In genomic region chr12:28816681-28817426, GRCm38 (mm10) we compare ENCODE assay signal across 11 mouse cellular contexts.
DNase-seq lines count a peak whose midpoint lies in the region; ATAC-seq lines count a peak whose summit lies in the region.
"Had no signal": no experiment of that assay in that cellular context is flagged by ENCODE, and none has a peak within 500 bp of the region (broad histone marks: within the 10 kb centered on the region; RNA-seq: fewer than 3 reads in every experiment).

No protein-coding gene starts in this region.

- no peaks in the 10 kb centered on the region for H3K27me3 ChIP-seq in liver, embryonic 12.5 days (replicated peaks)
- H3K27me3 ChIP-seq in forebrain, embryonic 14.5 days (replicated peaks; ENCODE audit: control insufficient read depth, insufficient read depth, low read length): peaks cover 11% of the 10 kb centered on the region
- no peaks in the 10 kb centered on the region for H3K27me3 ChIP-seq in limb, embryonic 12.5 days
- no peaks in the 10 kb centered on the region for H3K27me3 ChIP-seq in stomach, embryonic 16.5 days (ENCODE audit: control insufficient read depth, insufficient read depth, low read length)

- no peak overlapping the region for H3K4me2 ChIP-seq in liver, embryonic 12.5 days
- peak overlapping the region; percentile 27 for H3K4me2 ChIP-seq in forebrain, embryonic 14.5 days (ENCODE audit: low read length)
- H3K4me2 ChIP-seq in limb, embryonic 12.5 days: no peak overlapping the region
- no peak overlapping the region for H3K4me2 ChIP-seq in stomach, embryonic 16.5 days (ENCODE audit: low read depth, low read length)

- H3K9ac ChIP-seq in liver, embryonic 12.5 days: no peak overlapping the region
- H3K9ac ChIP-seq in forebrain, embryonic 14.5 days (ENCODE audit: low read length): peak overlapping the region; percentile 43
- no peak overlapping the region for H3K9ac ChIP-seq in limb, embryonic 12.5 days (replicated peaks)
- H3K9ac ChIP-seq in stomach, embryonic 16.5 days (ENCODE audit: low read length): no peak overlapping the region

- peaks cover 32% of the 10 kb centered on the region; the same call in 1 of the 2 replicates for H3K4me1 ChIP-seq in liver, embryonic 12.5 days
- peaks cover 26% of the 10 kb centered on the region for H3K4me1 ChIP-seq in forebrain, embryonic 14.5 days (ENCODE audit: control insufficient read depth, insufficient read depth, low read length)
- peaks cover 14% of the 10 kb centered on the region for H3K4me1 ChIP-seq in limb, embryonic 12.5 days (replicated peaks)
- H3K4me1 ChIP-seq in stomach, embryonic 16.5 days (ENCODE audit: control insufficient read depth, insufficient read depth, low read length): peaks cover 8% of the 10 kb centered on the region; the same call in 1 of the 2 replicates

- H3K36me3 ChIP-seq in liver, embryonic 12.5 days: no peaks in the 10 kb centered on the region
- H3K36me3 ChIP-seq in forebrain, embryonic 14.5 days (ENCODE audit: control insufficient read depth, insufficient read depth, low read length): no peaks in the 10 kb centered on the region
- no peaks in the 10 kb centered on the region for H3K36me3 ChIP-seq in limb, embryonic 12.5 days
- H3K36me3 ChIP-seq in stomach, embryonic 16.5 days (ENCODE audit: control insufficient read depth, insufficient read depth, low read length): no peaks in the 10 kb centered on the region

- no peaks in the 10 kb centered on the region for H3K9me3 ChIP-seq in liver, embryonic 12.5 days (replicated peaks)
- H3K9me3 ChIP-seq in forebrain, embryonic 14.5 days (replicated peaks; ENCODE audit: control insufficient read depth, low read length): no peaks in the 10 kb centered on the region
- H3K9me3 ChIP-seq in limb, embryonic 12.5 days: no peaks in the 10 kb centered on the region; the same call in 1 of the 2 replicates
- no peaks in the 10 kb centered on the region for H3K9me3 ChIP-seq in stomach, embryonic 16.5 days (replicated peaks; ENCODE audit: control insufficient read depth, low read length)

- WGBS in liver, embryonic 12.5 days (ENCODE audit: insufficient replicate concordance): 69% methylated on average over 9 of the region's 9 CpGs
- 4% methylated on average over 9 of the region's 9 CpGs for WGBS in forebrain, embryonic 14.5 days
- WGBS in limb, embryonic 12.5 days: 45% methylated on average over 9 of the region's 9 CpGs
- WGBS in stomach, embryonic 16.5 days: 41% methylated on average over 9 of the region's 9 CpGs

- no peak overlapping the region for H3K27ac ChIP-seq in liver, embryonic 12.5 days
- H3K27ac ChIP-seq in forebrain, embryonic 14.5 days (ENCODE audit: low read depth, low read length): peak overlapping the region; percentile 84
- peak overlapping the region; percentile 12; the same call in 1 of the 2 replicates for H3K27ac ChIP-seq in limb, embryonic 12.5 days
- H3K27ac ChIP-seq in stomach, embryonic 16.5 days (ENCODE audit: low read length): no peak overlapping the region

- H3K4me3 ChIP-seq in liver, embryonic 12.5 days: no peak overlapping the region
- H3K4me3 ChIP-seq in forebrain, embryonic 14.5 days (ENCODE audit: low read depth, low read length): no peak overlapping the region
- H3K4me3 ChIP-seq in limb, embryonic 12.5 days (replicated peaks): no peak overlapping the region
- H3K4me3 ChIP-seq in stomach, embryonic 16.5 days (replicated peaks; ENCODE audit: low read length): no peak overlapping the region

- ATAC-seq in liver, embryonic 12.5 days: 0 out of 2 replicates have a peak, but pooled peaks have one; percentile 21
- ATAC-seq in forebrain, embryonic 14.5 days: peak; percentile 68
- ATAC-seq in limb, embryonic 12.5 days (ENCODE audit: insufficient number of reproducible peaks, insufficient read depth, low FRiP score, low TSS enrichment, low read depth): no peak
- ATAC-seq in stomach, embryonic 16.5 days (ENCODE audit: insufficient read depth, low FRiP score): peak; percentile 13; the same call in 1 of the 2 replicates
- ATAC-seq: inflammation-experienced regulatory T-cells, adult 6 months; lung, postnatal 0 days had no signal

- no peak for DNase-seq in liver
- DNase-seq in forebrain, embryonic 14.5 days (ENCODE audit: low spot score): no peak
- no peak for DNase-seq in right cerebral cortex, postnatal 4 days
- DNase-seq in frontal cortex, postnatal 10 days (ENCODE audit: low spot score in 2 of 2): no peak
- DNase-seq: adrenal gland, postnatal 36 days; cerebellum, adult 9-10 months had no signal

Comparison
In these comparisons a context has a peak if more than half of its experiments do, and no peak if none do; other contexts are left out.
1. H3K27ac ChIP-seq: peak in forebrain, embryonic 14.5 days (single experiment) and limb, embryonic 12.5 days (single experiment); none in liver, embryonic 12.5 days (single experiment) and stomach, embryonic 16.5 days (single experiment).